Comparison of ENCODE assay signal across 20 mouse cellular contexts in genomic region chr4:141786141-141786540, GRCm38 (mm10). TPM values are rescaled to one million over a fixed set of nuclear protein-coding genes. Genes with fewer than 3 reads are reported as not detected.
DNase-seq lines count a peak whose midpoint lies in the region; ATAC-seq and TF ChIP-seq lines count a peak whose summit lies in the region.
"Had no signal": no experiment of that assay in that cellular context is flagged by ENCODE, and none has a peak within 500 bp of the region (broad histone marks: within the 10 kb centered on the region; RNA-seq: fewer than 3 reads in every experiment).

No protein-coding gene starts in this region.

- WGBS in lung, embryonic 14.5 days: 72% methylated on average over 13 of the region's 13 CpGs
- WGBS in limb, embryonic 13.5 days: 92% methylated on average over 13 of the region's 13 CpGs

- no peak for TF ChIP-seq CTCF in lung, embryonic 14.5 days (IDR thresholded peaks at IDR 0.05; ENCODE audit: low read depth)

- no peaks in the 10 kb centered on the region for H3K4me1 ChIP-seq in lung, embryonic 14.5 days (ENCODE audit: insufficient read depth)
- H3K4me1 ChIP-seq in limb, embryonic 13.5 days: peaks cover 21% of the 10 kb centered on the region

- peak overlapping the region; percentile 42; the same call in 1 of the 2 replicates for H3K27ac ChIP-seq in lung, embryonic 14.5 days (ENCODE audit: low read depth)
- H3K27ac ChIP-seq in limb, embryonic 13.5 days: peak overlapping the region; percentile 2; the same call in 1 of the 2 replicates
- H3K27ac ChIP-seq: embryonic facial prominence, embryonic 12.5 days; forebrain, embryonic 12.5 days; heart, adult 2 months; hindbrain, embryonic 10.5 days; hindbrain, embryonic 14.5 days had no signal

- DNase-seq in lung, embryonic 14.5 days: no peak
- no peak for DNase-seq in lung, postnatal 10 days
- peak; percentile 35 for DNase-seq in testis, postnatal 10 days (ENCODE audit: low spot score)
- DNase-seq in testis, postnatal 14 days (ENCODE audit: low spot score): no peak
- DNase-seq in urinary bladder, postnatal 36 days (ENCODE audit: low spot score in 2 of 2): no peak
- DNase-seq: adrenal gland, postnatal 10 days; B cell, adult 2 months; cerebellum, adult 11 months; cerebellum, adult 8-10 months; cerebellum, postnatal 14 days; gastrocnemius, postnatal 10 days; heart, adult 2 months had no signal

- H3K9me3 ChIP-seq in lung, embryonic 14.5 days (ENCODE audit: low read depth, low read length): no peaks in the 10 kb centered on the region
- H3K9me3 ChIP-seq in limb, embryonic 13.5 days: no peaks in the 10 kb centered on the region
- H3K9me3 ChIP-seq: embryonic facial prominence, embryonic 12.5 days; forebrain, embryonic 12.5 days; heart, embryonic 12.5 days; hindbrain, embryonic 10.5 days had no signal

- H3K9ac ChIP-seq in lung, embryonic 14.5 days: no peak overlapping the region
- H3K9ac ChIP-seq in limb, embryonic 13.5 days: no peak overlapping the region
- H3K9ac ChIP-seq: embryonic facial prominence, embryonic 12.5 days; forebrain, embryonic 12.5 days; heart, embryonic 12.5 days; hindbrain, embryonic 14.5 days had no signal

- ATAC-seq in lung, embryonic 14.5 days (ENCODE audit: insufficient read depth): no peak
- ATAC-seq in limb, embryonic 13.5 days (ENCODE audit: low FRiP score, low read depth): no peak
- ATAC-seq: CD4-positive, CD25-positive, alpha-beta regulatory T cell, adult 4 months; forebrain, embryonic 16.5 days had no signal

- no peak overlapping the region for H3K4me3 ChIP-seq in lung, embryonic 14.5 days (ENCODE audit: low read depth, low read length)
- no peak overlapping the region for H3K4me3 ChIP-seq in limb, embryonic 13.5 days
- H3K4me3 ChIP-seq: embryonic facial prominence, embryonic 12.5 days; forebrain, embryonic 12.5 days; heart, adult 2 months; heart, embryonic 12.5 days; hindbrain, embryonic 10.5 days had no signal

- peaks cover 39% of the 10 kb centered on the region for H3K36me3 ChIP-seq in lung, embryonic 14.5 days (ENCODE audit: insufficient read depth)
- H3K36me3 ChIP-seq in limb, embryonic 13.5 days: peaks cover 64% of the 10 kb centered on the region

- no peak overlapping the region for H3K4me2 ChIP-seq in lung, embryonic 14.5 days
- H3K4me2 ChIP-seq in limb, embryonic 13.5 days (replicated peaks): no peak overlapping the region
- H3K4me2 ChIP-seq: embryonic facial prominence, embryonic 12.5 days; forebrain, embryonic 12.5 days; heart, embryonic 12.5 days; hindbrain, embryonic 14.5 days had no signal

- H3K27me3 ChIP-seq in lung, embryonic 14.5 days (ENCODE audit: insufficient read depth, low read length): no peaks in the 10 kb centered on the region
- no peaks in the 10 kb centered on the region for H3K27me3 ChIP-seq in limb, embryonic 13.5 days
- H3K27me3 ChIP-seq: embryonic facial prominence, embryonic 12.5 days; forebrain, embryonic 12.5 days; heart, embryonic 12.5 days had no signal

RNA-seq across cellular contexts. Expression of gene Dnajc16, which starts 4.6 kb away (rescaled TPM):
- polyA plus RNA-seq in lung, embryonic 14.5 days (2014; fragmentation: Nextera tagmentation; extraction: Ambion mirVana): 3.5 and 4.2 TPM in 2 replicates
- polyA plus RNA-seq in limb, embryonic 13.5 days (2015; fragmentation: Nextera tagmentation; extraction: Ambion mirVana): 3.4 and 3.6 TPM in 2 replicates

RNA-seq across cellular contexts. Expression of gene Casp9, which starts 7.3 kb away (rescaled TPM):
- polyA plus RNA-seq in lung, embryonic 14.5 days (2014; fragmentation: Nextera tagmentation; extraction: Ambion mirVana): 21.5 and 22.3 TPM in 2 replicates
- polyA plus RNA-seq in limb, embryonic 13.5 days (2015; fragmentation: Nextera tagmentation; extraction: Ambion mirVana): 17.1 and 17.2 TPM in 2 replicates

RNA-seq across cellular contexts. Expression of gene Agmat, which starts 39.7 kb away (rescaled TPM):
- not detected in 2 replicates for polyA plus RNA-seq in lung, embryonic 14.5 days (2014; fragmentation: Nextera tagmentation; extraction: Ambion mirVana)
- polyA plus RNA-seq in limb, embryonic 13.5 days (2015; fragmentation: Nextera tagmentation; extraction: Ambion mirVana): 0.13 TPM in 1 of 2 replicates, not detected in the other
- polyA plus RNA-seq: CD4-positive, CD25-positive, alpha-beta regulatory T cell, adult 4 months; embryonic facial prominence, embryonic 12.5 days; forebrain, embryonic 12.5 days; forebrain, embryonic 16.5 days; hindbrain, embryonic 10.5 days had no signal

RNA-seq across cellular contexts. Expression of gene Cela2a, which starts 39.8 kb away (rescaled TPM):
- not detected in 2 replicates for polyA plus RNA-seq in lung, embryonic 14.5 days (2014; fragmentation: Nextera tagmentation; extraction: Ambion mirVana)
- polyA plus RNA-seq in limb, embryonic 13.5 days (2015; fragmentation: Nextera tagmentation; extraction: Ambion mirVana): 0.20 TPM in 1 of 2 replicates, not detected in the other
- polyA plus RNA-seq: CD4-positive, CD25-positive, alpha-beta regulatory T cell, adult 4 months; embryonic facial prominence, embryonic 12.5 days; forebrain, embryonic 12.5 days; forebrain, embryonic 16.5 days; heart, embryonic 12.5 days; hindbrain, embryonic 10.5 days; hindbrain, embryonic 14.5 days had no signal
